Mouse (Mus musculus): ENCODE data around the gene Pogk. TPM values are rescaled to one million over a fixed set of nuclear protein-coding genes. Genes with fewer than 3 reads are reported as not detected.
A peak's percentile ranks its signal among the peaks of the same experiment; 100 is the strongest.

Pogk gene
- polyA plus RNA-seq, 1 experiment from 2014 or later: 16.5 TPM

- Histone ChIP-seq H3K27me3 (replicated peaks; ENCODE audit: control insufficient read depth, insufficient read depth, low read length) (no peaks in the 10 kb centered on the region), H3K9me3 (ENCODE audit: control insufficient read depth, low read length) (no peaks in the 10 kb centered on the region), H3K9ac (ENCODE audit: low read length) (no peak overlapping the region), H3K4me1 (replicated peaks; ENCODE audit: control insufficient read depth, insufficient read depth, low read length) (peaks cover 18% of the 10 kb centered on the region), H3K27ac (ENCODE audit: low read depth) (no peak overlapping the region), H3K4me3 (ENCODE audit: low read depth, low read length) (no peak overlapping the region), H3K4me2 (ENCODE audit: low read length) (no peak overlapping the region), H3K36me3 (ENCODE audit: control insufficient read depth, insufficient read depth, low read length) (no peaks in the 10 kb centered on the region)
- 79% methylated on average over 6 of the region's 6 CpGs for WGBS
- DNase-seq (ENCODE audit: low spot score) (peak; percentile 6), ATAC-seq (replicated peaks; ENCODE audit: low FRiP score, low TSS enrichment, low read depth) (no peak)
These were observed 32.5 kb downstream of the Pogk start for GRCm38 (mm10) chr1:166377171-166377570.

DNA sequence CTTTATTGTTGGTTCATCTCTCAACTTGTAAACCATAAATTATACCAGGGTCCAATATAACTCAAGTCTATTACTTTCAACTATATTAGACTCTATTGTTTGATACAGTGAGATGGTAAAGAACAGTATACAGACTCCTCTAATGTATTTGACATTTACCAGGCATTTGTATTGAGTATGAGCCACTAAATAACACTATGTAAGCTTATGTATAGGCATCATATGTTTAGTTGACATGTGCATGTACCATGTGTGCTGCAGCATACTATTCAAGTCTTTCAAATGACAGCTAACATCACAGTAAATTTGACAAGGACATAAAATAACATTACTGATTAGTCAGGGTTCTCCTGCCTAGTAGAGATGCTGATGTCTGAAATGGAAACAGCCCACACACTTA lies 46.5 kb downstream of the Pogk start:
- H3K4me1 ChIP-seq (replicated peaks; ENCODE audit: control insufficient read depth, insufficient read depth, low read length): no peaks in the 10 kb centered on the region

DNA sequence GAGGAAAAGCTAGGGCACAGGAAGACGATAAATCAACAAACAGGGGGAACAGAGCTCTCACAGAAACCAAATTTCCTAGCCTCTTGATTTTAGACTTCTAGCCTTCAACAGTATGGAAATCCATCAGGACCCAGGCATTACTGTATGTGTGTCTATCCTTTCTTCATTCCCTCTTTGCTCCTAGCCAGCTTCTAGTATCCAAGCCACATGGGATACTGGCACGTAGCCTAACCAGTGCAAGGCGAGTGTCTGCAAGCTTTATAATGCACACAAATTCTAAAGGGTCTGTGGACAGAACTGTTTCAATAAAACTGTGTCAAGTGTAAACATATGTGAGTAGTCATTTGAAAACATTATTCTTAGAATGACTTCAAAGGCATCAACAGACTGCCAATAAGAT lies 47.0 kb downstream of the Pogk start:
- no peak overlapping the region for H3K4me2 ChIP-seq (ENCODE audit: low read length)
- H3K4me1 ChIP-seq (replicated peaks; ENCODE audit: control insufficient read depth, insufficient read depth, low read length): no peaks in the 10 kb centered on the region
- no peak overlapping the region for H3K9ac ChIP-seq (ENCODE audit: low read length)
- H3K27ac ChIP-seq (ENCODE audit: low read depth): no peak overlapping the region
- DNase-seq (ENCODE audit: low spot score): no peak
- WGBS: 50% methylated on average over 3 of the region's 3 CpGs
- H3K4me3 ChIP-seq (ENCODE audit: low read depth, low read length): no peak overlapping the region
- H3K9me3 ChIP-seq (ENCODE audit: control insufficient read depth, low read length): no peaks in the 10 kb centered on the region
- H3K27me3 ChIP-seq (replicated peaks; ENCODE audit: control insufficient read depth, insufficient read depth, low read length): no peaks in the 10 kb centered on the region
- no peak for ATAC-seq (replicated peaks; ENCODE audit: low FRiP score, low TSS enrichment, low read depth)
- no peaks in the 10 kb centered on the region for H3K36me3 ChIP-seq (ENCODE audit: control insufficient read depth, insufficient read depth, low read length)

More for the DNA sequence above, 46.5 kb downstream of the Pogk start:
- H3K27ac ChIP-seq (ENCODE audit: low read depth): no peak overlapping the region
- H3K27me3 ChIP-seq (replicated peaks; ENCODE audit: control insufficient read depth, insufficient read depth, low read length): no peaks in the 10 kb centered on the region
- no peak for ATAC-seq (replicated peaks; ENCODE audit: low FRiP score, low TSS enrichment, low read depth)
- H3K9me3 ChIP-seq (ENCODE audit: control insufficient read depth, low read length): no peaks in the 10 kb centered on the region
- no peak for DNase-seq (ENCODE audit: low spot score)
- H3K9ac ChIP-seq (ENCODE audit: low read length): no peak overlapping the region
- no peaks in the 10 kb centered on the region for H3K36me3 ChIP-seq (ENCODE audit: control insufficient read depth, insufficient read depth, low read length)
- H3K4me3 ChIP-seq (ENCODE audit: low read depth, low read length): no peak overlapping the region
- H3K4me2 ChIP-seq (ENCODE audit: low read length): no peak overlapping the region

- no peak for ATAC-seq (replicated peaks; ENCODE audit: low FRiP score, low TSS enrichment, low read depth)
- H3K4me3 ChIP-seq (ENCODE audit: low read depth, low read length): no peak overlapping the region
These were observed 47.8 kb downstream of the Pogk start for GRCm38 (mm10) chr1:166361842-166362241.

GRCm38 (mm10) chr1:166360896-166361295 lies 48.8 kb downstream of the Pogk start:
- ATAC-seq (replicated peaks; ENCODE audit: low FRiP score, low TSS enrichment, low read depth): no peak
- WGBS: 68% methylated on average over 5 of the region's 5 CpGs
- Histone ChIP-seq H3K4me1 (replicated peaks; ENCODE audit: control insufficient read depth, insufficient read depth, low read length) (no peaks in the 10 kb centered on the region), H3K4me3 (ENCODE audit: low read depth, low read length) (no peak overlapping the region), H3K9ac (ENCODE audit: low read length) (no peak overlapping the region), H3K27ac (ENCODE audit: low read depth) (no peak overlapping the region), H3K27me3 (replicated peaks; ENCODE audit: control insufficient read depth, insufficient read depth, low read length) (no peaks in the 10 kb centered on the region), H3K9me3 (ENCODE audit: control insufficient read depth, low read length) (no peaks in the 10 kb centered on the region), H3K4me2 (ENCODE audit: low read length) (no peak overlapping the region), H3K36me3 (ENCODE audit: control insufficient read depth, insufficient read depth, low read length) (no peaks in the 10 kb centered on the region)
- DNase-seq (ENCODE audit: low spot score): no peak

More at GRCm38 (mm10) chr1:166361842-166362241, 47.8 kb downstream of the Pogk start:
- Histone ChIP-seq H3K9me3 (ENCODE audit: control insufficient read depth, low read length) (no peaks in the 10 kb centered on the region), H3K9ac (ENCODE audit: low read length) (no peak overlapping the region), H3K27ac (ENCODE audit: low read depth) (no peak overlapping the region), H3K27me3 (replicated peaks; ENCODE audit: control insufficient read depth, insufficient read depth, low read length) (no peaks in the 10 kb centered on the region), H3K4me2 (ENCODE audit: low read length) (no peak overlapping the region), H3K4me1 (replicated peaks; ENCODE audit: control insufficient read depth, insufficient read depth, low read length) (no peaks in the 10 kb centered on the region), H3K36me3 (ENCODE audit: control insufficient read depth, insufficient read depth, low read length) (no peaks in the 10 kb centered on the region)
- no peak for DNase-seq (ENCODE audit: low spot score)
- 62% methylated on average over 3 of the region's 3 CpGs for WGBS

GRCm38 (mm10) chr1:166360157-166360855 lies 49.4 kb downstream of the Pogk start:
- Histone ChIP-seq H3K9ac (ENCODE audit: low read length) (no peak overlapping the region), H3K36me3 (ENCODE audit: control insufficient read depth, insufficient read depth, low read length) (no peaks in the 10 kb centered on the region), H3K4me2 (ENCODE audit: low read length) (no peak overlapping the region), H3K9me3 (ENCODE audit: control insufficient read depth, low read length) (no peaks in the 10 kb centered on the region), H3K27me3 (replicated peaks; ENCODE audit: control insufficient read depth, insufficient read depth, low read length) (no peaks in the 10 kb centered on the region), H3K4me1 (replicated peaks; ENCODE audit: control insufficient read depth, insufficient read depth, low read length) (no peaks in the 10 kb centered on the region), H3K4me3 (ENCODE audit: low read depth, low read length) (no peak overlapping the region), H3K27ac (ENCODE audit: low read depth) (no peak overlapping the region)
- peak; percentile 88 for ATAC-seq (replicated peaks; ENCODE audit: low FRiP score, low TSS enrichment, low read depth)
- WGBS: 26% methylated on average over 14 of the region's 14 CpGs
- DNase-seq (ENCODE audit: low spot score): peak; percentile 92

GRCm38 (mm10) chr1:166349751-166350150 lies 59.9 kb downstream of the Pogk start:
- Histone ChIP-seq H3K4me1 (replicated peaks; ENCODE audit: control insufficient read depth, insufficient read depth, low read length) (no peaks in the 10 kb centered on the region), H3K36me3 (ENCODE audit: control insufficient read depth, insufficient read depth, low read length) (no peaks in the 10 kb centered on the region), H3K4me3 (ENCODE audit: low read depth, low read length) (no peak overlapping the region), H3K9ac (ENCODE audit: low read length) (no peak overlapping the region), H3K4me2 (ENCODE audit: low read length) (no peak overlapping the region), H3K27ac (ENCODE audit: low read depth) (no peak overlapping the region), H3K27me3 (replicated peaks; ENCODE audit: control insufficient read depth, insufficient read depth, low read length) (no peaks in the 10 kb centered on the region), H3K9me3 (ENCODE audit: control insufficient read depth, low read length) (no peaks in the 10 kb centered on the region)
- WGBS: 81% methylated on average over 11 of the region's 11 CpGs
- DNase-seq (ENCODE audit: low spot score): no peak
- no peak for ATAC-seq (replicated peaks; ENCODE audit: low FRiP score, low TSS enrichment, low read depth)

- 76% methylated on average over 3 of the region's 3 CpGs for WGBS
- DNase-seq (ENCODE audit: low spot score) (no peak), ATAC-seq (replicated peaks; ENCODE audit: low FRiP score, low TSS enrichment, low read depth) (no peak)
- no peaks in the 10 kb centered on the region for H3K4me1 ChIP-seq (replicated peaks; ENCODE audit: control insufficient read depth, insufficient read depth, low read length)
- no peak overlapping the region for H3K4me2 ChIP-seq (ENCODE audit: low read length)
- H3K27me3 ChIP-seq (replicated peaks; ENCODE audit: control insufficient read depth, insufficient read depth, low read length): no peaks in the 10 kb centered on the region
- no peaks in the 10 kb centered on the region for H3K9me3 ChIP-seq (ENCODE audit: control insufficient read depth, low read length)
- no peaks in the 10 kb centered on the region for H3K36me3 ChIP-seq (ENCODE audit: control insufficient read depth, insufficient read depth, low read length)
- no peak overlapping the region for H3K4me3 ChIP-seq (ENCODE audit: low read depth, low read length)
- H3K9ac ChIP-seq (ENCODE audit: low read length): no peak overlapping the region
- no peak overlapping the region for H3K27ac ChIP-seq (ENCODE audit: low read depth)
These were observed 60.3 kb downstream of the Pogk start for GRCm38 (mm10) chr1:166349341-166349740.

DNA sequence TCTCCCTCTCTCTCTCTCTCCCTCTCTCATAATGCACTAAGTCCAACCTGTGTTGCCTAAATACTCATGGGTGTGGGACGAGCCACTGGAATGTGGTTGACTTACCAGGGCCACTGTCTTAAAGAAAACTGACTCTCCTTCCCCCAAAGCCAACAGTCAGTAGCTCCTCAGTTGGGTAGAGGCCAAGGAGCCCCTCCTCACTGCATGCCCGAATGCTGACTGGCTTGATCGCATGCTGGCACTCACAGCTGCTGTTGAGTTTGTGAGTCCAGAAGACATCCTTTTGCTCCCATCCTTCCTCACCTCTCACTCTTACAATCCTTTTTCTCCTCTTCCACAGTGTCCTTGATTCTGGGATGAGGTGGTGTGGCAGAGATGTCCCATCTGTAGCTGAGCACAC lies 62.8 kb downstream of the Pogk start:
- Histone ChIP-seq H3K27ac (ENCODE audit: low read depth) (no peak overlapping the region), H3K36me3 (ENCODE audit: control insufficient read depth, insufficient read depth, low read length) (no peaks in the 10 kb centered on the region), H3K9ac (ENCODE audit: low read length) (no peak overlapping the region), H3K9me3 (ENCODE audit: control insufficient read depth, low read length) (no peaks in the 10 kb centered on the region), H3K4me1 (replicated peaks; ENCODE audit: control insufficient read depth, insufficient read depth, low read length) (no peaks in the 10 kb centered on the region), H3K4me2 (ENCODE audit: low read length) (no peak overlapping the region), H3K27me3 (replicated peaks; ENCODE audit: control insufficient read depth, insufficient read depth, low read length) (no peaks in the 10 kb centered on the region), H3K4me3 (ENCODE audit: low read depth, low read length) (no peak overlapping the region)
- no peak for ATAC-seq (replicated peaks; ENCODE audit: low FRiP score, low TSS enrichment, low read depth)
- DNase-seq (ENCODE audit: low spot score): no peak
- WGBS: 74% methylated on average over 3 of the region's 3 CpGs

Measured in intestine, embryonic 14.5 days (tissue).